Mouse (Mus musculus) CH12.LX (cell line): Measurements from ENCODE around the gene Fam83f. TPM values are rescaled to one million over a fixed set of nuclear protein-coding genes. Genes with fewer than 3 reads are reported as not detected.

Experiments used
- DNase-seq: peaks from one replicate; pipeline ENCODE4 v3.0.0-alpha.2; 2013; ENCODE audit errors: extremely low read depth
- H3K27ac ChIP-seq: 2 replicates; pipeline ENCODE4 v1.5.1; 2012; ENCODE audit warnings: low read depth, mild to moderate bottlenecking, control low read depth, moderate library complexity; ENCODE audit not compliant: insufficient read depth
- H3K27me3 ChIP-seq: replicated peaks from 2 replicates; pipeline ENCODE3; 2012; ENCODE audit warnings: inconsistent platforms
- H3K36me3 ChIP-seq, 2 experiments: replicated peaks in 1 of 2; 2 replicates each; pipeline versions ENCODE3 to v1.6.1; 2012; ENCODE audit warnings: inconsistent platforms in 1 of 2, low read length in 1 of 2, mild to moderate bottlenecking in 1 of 2, mixed read lengths in 1 of 2, moderate library complexity in 1 of 2; ENCODE audit not compliant: control insufficient read depth in 1 of 2, insufficient read depth in 1 of 2
- H3K4me1 ChIP-seq, 2 experiments: 2 replicates each; pipeline ENCODE4 v1.6.1; 2012; ENCODE audit warnings: inconsistent platforms in 1 of 2, moderate library complexity in 1 of 2; ENCODE audit not compliant: insufficient read depth in 2 of 2, control insufficient read depth in 1 of 2
- H3K4me2 ChIP-seq: 2 replicates; pipeline ENCODE4 v1.6.1; 2012; ENCODE audit warnings: low read depth, mild to moderate bottlenecking, control low read depth; ENCODE audit not compliant: poor library complexity, insufficient read depth, severe bottlenecking
- H3K4me3 ChIP-seq, 3 experiments: fragments of 150-350 bp in 1 of 3; sonication (generic) in 1 of 3; replicated peaks in 1 of 3; 2 replicates each; pipeline versions ENCODE3 to v1.5.1; 2011 to 2012; ENCODE audit warnings: low read depth in 2 of 3, low read length in 2 of 3, mild to moderate bottlenecking in 2 of 3, moderate library complexity in 2 of 3, control low read depth in 1 of 3, improper control_type of control experiment in 1 of 3, inconsistent platforms in 1 of 3, mixed read lengths in 1 of 3; ENCODE audit not compliant: poor library complexity in 1 of 3
- H3K79me2 ChIP-seq: replicated peaks from 2 replicates; pipeline ENCODE4 v1.6.1; 2012; ENCODE audit warnings: mild to moderate bottlenecking, moderate library complexity; ENCODE audit not compliant: control insufficient read depth, poor library complexity, insufficient read depth, severe bottlenecking; ENCODE audit errors: extremely low read depth
- H3K9ac ChIP-seq: 2 replicates; pipeline ENCODE4 v1.6.1; 2012; ENCODE audit warnings: low read depth, mild to moderate bottlenecking, control low read depth, moderate library complexity; ENCODE audit not compliant: insufficient read depth
- H3K9me3 ChIP-seq: replicated peaks from 2 replicates; pipeline ENCODE3; 2012; ENCODE audit warnings: low read length, inconsistent platforms, mixed read lengths
- BHLHE40 ChIP-seq: IDR thresholded peaks from 2 replicates; pipeline ENCODE4 v1.6.1; 2011; ENCODE audit warnings: mild to moderate bottlenecking, low read depth, low read length, improper control_type of control experiment
- CHD1 ChIP-seq: IDR thresholded peaks from 2 replicates; pipeline ENCODE4 v1.6.1; 2012; ENCODE audit warnings: low read depth, low read length, improper control_type of control experiment, inconsistent platforms
- CTCF ChIP-seq, 2 experiments: IDR thresholded peaks in 1 of 2; conservative IDR thresholded peaks in 1 of 2; 2 replicates each; pipeline ENCODE4 v1.5.1; 2011 to 2012; ENCODE audit warnings: low read depth in 2 of 2, low read length in 2 of 2, improper control_type of control experiment in 1 of 2, inconsistent platforms in 1 of 2, mild to moderate bottlenecking in 1 of 2, moderate library complexity in 1 of 2
- E2F4 ChIP-seq: IDR thresholded peaks from 2 replicates; pipeline ENCODE4 v1.6.1; 2011; ENCODE audit warnings: low read depth, low read length, improper control_type of control experiment; ENCODE audit not compliant: insufficient replicate concordance
- ELF1 ChIP-seq: IDR thresholded peaks from 2 replicates; pipeline ENCODE4 v1.6.1; 2014; ENCODE audit warnings: low read depth, mild to moderate bottlenecking, inconsistent platforms, low read length, improper control_type of control experiment
- EP300 ChIP-seq: IDR thresholded peaks from 2 replicates; pipeline ENCODE4 v1.6.1; 2011; ENCODE audit warnings: low read length, improper control_type of control experiment
- ETS1 ChIP-seq: conservative IDR thresholded peaks from 2 replicates; pipeline ENCODE4 v1.6.1; 2012; ENCODE audit warnings: low read depth, mild to moderate bottlenecking, inconsistent platforms, low read length, improper control_type of control experiment, moderate library complexity
- GABPA ChIP-seq: IDR thresholded peaks from 2 replicates; pipeline ENCODE4 v1.6.1; 2012; ENCODE audit warnings: low read depth, low read length, improper control_type of control experiment, inconsistent platforms; ENCODE audit not compliant: insufficient replicate concordance
- HCFC1 ChIP-seq: IDR thresholded peaks from 2 replicates; pipeline ENCODE4 v1.6.1; 2012; ENCODE audit warnings: low read depth, mild to moderate bottlenecking, inconsistent platforms, low read length, improper control_type of control experiment
- IRF4 ChIP-seq: IDR thresholded peaks from 2 replicates; pipeline ENCODE4 v1.6.1; 2014; ENCODE audit warnings: low read depth, mild to moderate bottlenecking, inconsistent platforms, low read length, improper control_type of control experiment
- JUN ChIP-seq: IDR thresholded peaks from 2 replicates; pipeline ENCODE4 v1.6.1; 2011; ENCODE audit warnings: low read depth, mild to moderate bottlenecking, low read length, improper control_type of control experiment, moderate library complexity; ENCODE audit not compliant: insufficient read depth
- JUND ChIP-seq: conservative IDR thresholded peaks from 2 replicates; pipeline ENCODE4 v1.6.1; 2011; ENCODE audit warnings: low read depth, low read length, improper control_type of control experiment
- MAFK ChIP-seq: IDR thresholded peaks from 2 replicates; pipeline ENCODE4 v1.6.1; 2011; ENCODE audit warnings: low read length, improper control_type of control experiment; ENCODE audit not compliant: insufficient replicate concordance
- MAX ChIP-seq: IDR thresholded peaks from 2 replicates; pipeline ENCODE4 v1.6.1; 2011; ENCODE audit warnings: low read length, improper control_type of control experiment
- MAZ ChIP-seq: IDR thresholded peaks from 2 replicates; pipeline ENCODE4 v1.6.1; 2012; ENCODE audit warnings: low read depth, mild to moderate bottlenecking, inconsistent platforms, low read length, improper control_type of control experiment, moderate library complexity
- MEF2A ChIP-seq: IDR thresholded peaks from 2 replicates; pipeline ENCODE4 v1.6.1; 2014; ENCODE audit warnings: low read depth, mild to moderate bottlenecking, inconsistent platforms, low read length, improper control_type of control experiment, borderline replicate concordance
- MXI1 ChIP-seq: IDR thresholded peaks from 2 replicates; pipeline ENCODE4 v1.6.1; 2011; ENCODE audit warnings: mild to moderate bottlenecking, low read depth, low read length, improper control_type of control experiment
- MYC ChIP-seq: IDR thresholded peaks from 2 replicates; pipeline ENCODE4 v1.6.1; 2011; ENCODE audit warnings: low read depth, mild to moderate bottlenecking, improper control_type of control experiment, low read length
- NELFE ChIP-seq: IDR thresholded peaks from 2 replicates; pipeline ENCODE4 v1.6.1; 2011; ENCODE audit warnings: low read depth, low read length, improper control_type of control experiment
- NRF1 ChIP-seq: IDR thresholded peaks from 2 replicates; pipeline ENCODE4 v1.6.1; 2014; ENCODE audit warnings: low read depth, mild to moderate bottlenecking, inconsistent platforms, low read length, improper control_type of control experiment, moderate library complexity
- POLR2A ChIP-seq: IDR thresholded peaks from 2 replicates; pipeline ENCODE4 v1.6.1; 2011; ENCODE audit warnings: low read depth, mild to moderate bottlenecking, improper control_type of control experiment, low read length
- POLR2AphosphoS2 ChIP-seq: IDR thresholded peaks from 2 replicates; pipeline ENCODE4 v1.6.1; 2011; ENCODE audit warnings: low read depth, low read length, improper control_type of control experiment
- RAD21 ChIP-seq: IDR thresholded peaks from 2 replicates; pipeline ENCODE4 v1.6.1; 2011; ENCODE audit warnings: low read depth, mild to moderate bottlenecking, low read length, improper control_type of control experiment, moderate library complexity
- RCOR1 ChIP-seq: conservative IDR thresholded peaks from 2 replicates; pipeline ENCODE4 v1.6.1; 2012; ENCODE audit warnings: low read depth, mild to moderate bottlenecking, inconsistent platforms, low read length, improper control_type of control experiment
- SMC3 ChIP-seq: IDR thresholded peaks from 2 replicates; pipeline ENCODE4 v1.6.1; 2011; ENCODE audit warnings: low read depth, low read length, improper control_type of control experiment
- TCF12 ChIP-seq: IDR thresholded peaks from 2 replicates; pipeline ENCODE4 v1.6.1; 2014; ENCODE audit warnings: low read depth, mild to moderate bottlenecking, inconsistent platforms, low read length, improper control_type of control experiment
- UBTF ChIP-seq: IDR thresholded peaks from 2 replicates; pipeline ENCODE4 v1.6.1; 2012; ENCODE audit warnings: low read depth, mild to moderate bottlenecking, inconsistent platforms, low read length, improper control_type of control experiment, moderate library complexity
- USF1 ChIP-seq: IDR thresholded peaks from 2 replicates; pipeline ENCODE4 v1.6.1; 2014; ENCODE audit warnings: low read depth, mild to moderate bottlenecking, inconsistent platforms, low read length, improper control_type of control experiment
- USF2 ChIP-seq: conservative IDR thresholded peaks from 2 replicates; pipeline ENCODE4 v1.6.1; 2011; ENCODE audit warnings: low read depth, low read length, improper control_type of control experiment
- ZC3H11A ChIP-seq: IDR thresholded peaks from 2 replicates; pipeline ENCODE4 v1.6.1; 2012; ENCODE audit warnings: low read depth, mild to moderate bottlenecking, inconsistent platforms, low read length, improper control_type of control experiment
- ZKSCAN1 ChIP-seq: IDR thresholded peaks from 2 replicates; pipeline ENCODE4 v1.6.1; 2012; ENCODE audit warnings: low read depth, inconsistent platforms, low read length, improper control_type of control experiment, borderline replicate concordance
- ZMIZ1 ChIP-seq: IDR thresholded peaks from 2 replicates; pipeline ENCODE4 v1.6.1; 2012; ENCODE audit warnings: low read depth, mild to moderate bottlenecking, inconsistent platforms, low read length, improper control_type of control experiment
- ZNF384 ChIP-seq: IDR thresholded peaks from 2 replicates; pipeline ENCODE4 v1.6.1; 2012; ENCODE audit warnings: low read depth, low read length, improper control_type of control experiment, inconsistent platforms
- dilution Hi-C: fragments of 300-500 bp; cut with MboI; formaldehyde crosslinking; loops from 2 replicates; pipeline ENCODE4 v1.14.3; 2020; ENCODE audit warnings: low sequenced_read_pairs; ENCODE audit not compliant: extremely low pct_unique_long_range_greater_than_20kb, extremely low pct_ligation_motif_present
- in situ Hi-C: fragments of 300-500 bp; cut with MboI; formaldehyde crosslinking; loops from 3 replicates; pipeline ENCODE4 v1.14.3; 2019; ENCODE audit warnings: low sequenced_read_pairs, low pct_ligation_motif_present, low pct_unique_long_range_greater_than_20kb, mixed read lengths
- polyA plus RNA-seq: library from polyadenylated mRNA; unstranded; fragments of >175 nt; gene quantifications from 2 replicates; pipeline ENCODE4 v1.2.1, GENCODE M21; 2012; ENCODE audit warnings: low read depth; ENCODE audit not compliant: insufficient read length
- total RNA-seq, 2 experiments: library from RNA; depleted of rRNA; stranded (reverse); fragments of 300-350 nt in 1 of 2; fragments of >200 nt in 1 of 2; gene quantifications; 2 replicates each; pipeline ENCODE4 v1.2.3; 2012 to 2014

Gene Fam83f
- total and polyA plus RNA-seq, 3 experiments = 0.08 to 0.27 (median 0.20) TPM

DNA sequence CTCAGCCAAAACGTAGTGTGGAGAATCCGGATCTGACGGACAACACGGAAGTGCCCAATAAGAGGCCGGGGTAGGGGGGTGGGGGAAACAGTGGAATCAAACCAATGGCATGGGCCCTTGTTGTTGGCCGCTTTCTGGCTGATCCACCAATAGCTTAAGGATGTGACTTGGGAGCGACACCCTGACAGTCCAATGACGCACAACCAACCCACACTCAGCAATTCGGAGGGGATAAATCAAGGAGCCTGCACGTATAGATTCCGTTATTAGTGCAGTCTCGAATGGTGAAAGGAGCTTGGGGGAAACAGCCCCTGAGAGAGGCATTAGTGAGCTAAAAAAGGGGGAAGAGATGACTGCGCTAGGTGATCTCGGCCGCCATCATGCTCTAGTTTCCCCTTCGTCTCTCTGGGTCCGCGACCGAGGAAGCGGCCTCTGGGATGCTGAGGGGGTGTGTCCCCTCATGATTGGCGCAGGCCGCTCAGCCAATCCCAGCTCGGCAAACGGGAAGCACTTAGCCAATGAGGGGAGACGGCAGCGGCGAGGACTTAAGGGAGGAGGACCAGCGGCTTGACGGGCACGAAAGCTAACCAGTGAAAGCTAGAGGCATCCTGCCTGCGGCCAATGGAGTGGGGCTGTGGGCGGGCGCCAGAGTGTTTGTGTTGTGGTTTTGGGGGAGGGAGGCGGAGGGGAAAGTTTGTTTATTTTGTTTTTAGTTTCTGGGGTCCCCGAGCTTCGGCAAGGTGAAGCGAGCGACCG lies 39.1 kb downstream of the Fam83f start, which contains the start of gene Tnrc6b (continued):
- peak; percentile 85 for TF ChIP-seq MAZ
- peak; percentile 40; the same call in 1 of the 2 replicates for TF ChIP-seq MEF2A
- peak; percentile 83 for TF ChIP-seq ZMIZ1
- TF ChIP-seq RCOR1 = no peak
- TF ChIP-seq POLR2AphosphoS2 = peak; percentile 88
- TF ChIP-seq TCF12 = peak; percentile 93
- no peak; the same call in 1 of the 2 replicates for TF ChIP-seq IRF4
- 0 out of 2 replicates have a peak, but pooled peaks have one; percentile 45 for TF ChIP-seq MYC

DNA sequence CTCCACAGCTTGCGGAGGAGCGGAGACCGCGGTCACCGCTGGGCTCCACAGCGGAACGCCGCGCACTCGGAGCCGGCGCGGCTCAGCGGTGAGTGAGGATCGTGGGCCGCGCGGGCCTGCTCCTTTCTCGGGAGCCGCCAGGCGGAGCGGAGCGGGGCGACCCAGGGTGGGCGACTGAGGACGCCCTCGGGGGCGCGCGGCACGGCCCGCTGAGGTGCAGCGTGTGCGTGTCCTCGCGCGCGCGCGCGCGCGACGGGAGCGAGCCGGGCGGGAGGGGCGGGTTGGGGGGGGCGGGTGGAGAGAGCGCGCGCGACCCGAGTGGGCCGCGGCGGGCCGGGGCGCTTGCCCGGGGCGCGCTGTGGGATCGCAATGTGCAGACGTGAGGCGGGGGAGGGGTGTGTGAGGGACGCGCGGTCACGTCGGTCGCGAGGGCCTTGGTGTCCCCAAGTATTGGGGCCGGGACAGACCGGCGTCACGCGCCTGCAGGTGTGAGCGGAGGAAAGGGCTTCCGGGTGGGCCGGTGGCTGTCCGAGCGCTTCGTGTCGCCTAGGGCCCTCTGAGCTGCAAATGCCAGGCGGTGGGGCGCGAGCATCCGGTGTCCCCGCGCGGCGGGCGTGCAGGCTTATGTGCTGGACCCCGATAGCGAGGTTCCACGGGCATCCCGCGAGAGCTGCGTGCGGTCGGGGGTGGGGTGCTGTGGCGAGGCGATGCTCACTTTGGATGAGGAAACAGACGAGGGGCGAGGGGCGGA lies 39.9 kb downstream of the Fam83f start:
- no peaks in the 10 kb centered on the region for H3K27me3 ChIP-seq
- peak overlapping the region; percentile 81 to 99 (median 93) for H3K4me3 ChIP-seq
- H3K9ac ChIP-seq = peak overlapping the region; percentile 92
- dilution Hi-C loops (no loop called here), in situ Hi-C loops (loop anchor here (25.0 kb wide), 1 partner anchor 476 kb away; the partner anchor contains the start of gene Mrtfa)
- DNase-seq = no peak
- peaks cover 26% of the 10 kb centered on the region for H3K79me2 ChIP-seq
- H3K9me3 ChIP-seq = no peaks in the 10 kb centered on the region
- H3K36me3 ChIP-seq = peaks cover 0 to 9% of the 10 kb centered on the region in 2 experiments
- peaks cover 11 to 23% of the 10 kb centered on the region in 2 experiments for H3K4me1 ChIP-seq
- peak overlapping the region; percentile 67 for H3K27ac ChIP-seq
- H3K4me2 ChIP-seq = peak overlapping the region; percentile 90
- peak; percentile 72 for TF ChIP-seq ELF1
- peak; percentile 11; the same call in 1 of the 2 replicates for TF ChIP-seq EP300
- TF ChIP-seq SMC3 = no peak
- TF ChIP-seq POLR2AphosphoS2 = no peak
- no peak for TF ChIP-seq JUN
- peak; percentile 32; the same call in 1 of the 2 replicates for TF ChIP-seq NELFE
- TF ChIP-seq MYC = no peak
- peak; percentile 52; the same call in 1 of the 2 replicates for TF ChIP-seq POLR2A
- TF ChIP-seq MAX = no peak
- no peak for TF ChIP-seq RAD21
- no peak for TF ChIP-seq RCOR1
- peak; percentile 60 for TF ChIP-seq BHLHE40
- TF ChIP-seq MEF2A = no peak
- TF ChIP-seq MAFK = no peak
- no peak for TF ChIP-seq CTCF (conservative IDR thresholded peaks at IDR 0.05 in 1 of 2, IDR thresholded peaks at IDR 0.05 in 1 of 2; ENCODE audit: low read depth in 2 of 2, low read length in 2 of 2)
- peak; percentile 49; the same call in 1 of the 2 replicates for TF ChIP-seq TCF12
- no peak for TF ChIP-seq UBTF
- no peak for TF ChIP-seq ETS1
- no peak for TF ChIP-seq USF1
- no peak for TF ChIP-seq HCFC1
- peak; percentile 11 for TF ChIP-seq MXI1
- TF ChIP-seq E2F4 = no peak
- no peak for TF ChIP-seq ZC3H11A
- TF ChIP-seq CHD1 = no peak
- TF ChIP-seq NRF1 = no peak
- no peak for TF ChIP-seq USF2
- TF ChIP-seq GABPA = no peak
- TF ChIP-seq ZKSCAN1 = no peak
- TF ChIP-seq JUND = no peak
- TF ChIP-seq IRF4 = peak; percentile 31; the same call in 1 of the 2 replicates
- no peak for TF ChIP-seq ZNF384
